Mouse (Mus musculus): ENCODE measurements around the gene Rptor. TPM values are rescaled to one million over a fixed set of nuclear protein-coding genes. Genes with fewer than 3 reads are reported as not detected.

Rptor gene
- total and polyA plus RNA-seq, 3 experiments: 33.9 to 34.9 TPM; not detected in 1

- no peak for DNase-seq (ENCODE audit: low read depth, low spot score)
- Histone ChIP-seq H3K36me3 (ENCODE audit: control insufficient read depth in 1 of 2, insufficient read depth in 2 of 2, low read length in 2 of 2) (no peaks in the 10 kb centered on the region), H3K4me3 (ENCODE audit: control insufficient read depth in 1 of 2, insufficient read depth in 1 of 2, low read depth in 2 of 2, low read length in 2 of 2) (no peak overlapping the region), H3K79me2 (ENCODE audit: control insufficient read depth, insufficient read depth, low read length, poor library complexity) (peaks cover 20% of the 10 kb centered on the region), H3K27me3 (ENCODE audit: control insufficient read depth in 1 of 2, insufficient read depth in 2 of 2, low read length in 2 of 2) (no peaks in the 10 kb centered on the region), H3K9me3 (replicated peaks; ENCODE audit: insufficient read depth, low read length) (no peaks in the 10 kb centered on the region), H3K9ac (ENCODE audit: control insufficient read depth, low read depth, low read length, poor library complexity, severe bottlenecking) (no peak overlapping the region), H3K4me1 (ENCODE audit: control insufficient read depth in 1 of 2, insufficient read depth in 2 of 2, low read length in 2 of 2) (0 out of 4 replicates have a peak, but pooled peaks cover 0 to 4% of the 10 kb centered on the region in 2 experiments), H3K27ac (ENCODE audit: control insufficient read depth, low read depth, low read length) (no peak overlapping the region)
- TF ChIP-seq CHD1 (IDR thresholded peaks at IDR 0.05; ENCODE audit: low read depth, low read length): no peak
- no peak for TF ChIP-seq MAZ (IDR thresholded peaks at IDR 0.05; ENCODE audit: low read depth, low read length)
- TF ChIP-seq MYC (IDR thresholded peaks at IDR 0.05; ENCODE audit: low read depth, low read length): no peak
- TF ChIP-seq MAFK (IDR thresholded peaks at IDR 0.05; ENCODE audit: borderline replicate concordance, low read depth, low read length): no peak
- TF ChIP-seq MYB (IDR thresholded peaks at IDR 0.05; ENCODE audit: low read depth, low read length): no peak
- TF ChIP-seq HCFC1 (IDR thresholded peaks at IDR 0.05; ENCODE audit: low read depth, low read length): no peak
- TF ChIP-seq GABPA (IDR thresholded peaks at IDR 0.05; ENCODE audit: low read depth, low read length): no peak
- no peak for TF ChIP-seq MEF2A (IDR thresholded peaks at IDR 0.05; ENCODE audit: extremely low read depth, insufficient replicate concordance, low read depth, low read length, poor library complexity, severe bottlenecking)
- TF ChIP-seq BHLHE40 (IDR thresholded peaks at IDR 0.05; ENCODE audit: borderline replicate concordance, low read depth, low read length): no peak
- no peak for TF ChIP-seq JUND (IDR thresholded peaks at IDR 0.05; ENCODE audit: low read depth, low read length)
- no peak for TF ChIP-seq CTCF (IDR thresholded peaks at IDR 0.05 in 2 of 3, conservative IDR thresholded peaks at IDR 0.05 in 1 of 3; ENCODE audit: control insufficient read depth in 1 of 3, insufficient read depth in 1 of 3, low read depth in 2 of 3, low read length in 3 of 3, poor library complexity in 1 of 3, severe bottlenecking in 1 of 3)
- no peak for TF ChIP-seq TAL1 (IDR thresholded peaks at IDR 0.05; ENCODE audit: low read length)
- no peak for TF ChIP-seq ZMIZ1 (IDR thresholded peaks at IDR 0.05; ENCODE audit: low read depth, low read length)
- TF ChIP-seq NRF1 (IDR thresholded peaks at IDR 0.05; ENCODE audit: insufficient read depth, low read depth, low read length, poor library complexity, severe bottlenecking): no peak
- no peak for TF ChIP-seq POLR2A (IDR thresholded peaks at IDR 0.05; ENCODE audit: control insufficient read depth in 1 of 2, insufficient read depth in 1 of 2, low read depth in 1 of 2, low read length in 2 of 2, poor library complexity in 1 of 2)
- TF ChIP-seq MXI1 (IDR thresholded peaks at IDR 0.05; ENCODE audit: low read depth, low read length): no peak
- no peak for TF ChIP-seq ZKSCAN1 (IDR thresholded peaks at IDR 0.05; ENCODE audit: low read depth, low read length)
- no peak for TF ChIP-seq USF2 (IDR thresholded peaks at IDR 0.05; ENCODE audit: borderline replicate concordance in 1 of 2, insufficient read depth in 1 of 2, low read depth in 1 of 2, low read length in 2 of 2)
Measured at GRCm38 (mm10) chr11:119715437-119715836, 112.7 kb downstream of the Rptor start.

DNA sequence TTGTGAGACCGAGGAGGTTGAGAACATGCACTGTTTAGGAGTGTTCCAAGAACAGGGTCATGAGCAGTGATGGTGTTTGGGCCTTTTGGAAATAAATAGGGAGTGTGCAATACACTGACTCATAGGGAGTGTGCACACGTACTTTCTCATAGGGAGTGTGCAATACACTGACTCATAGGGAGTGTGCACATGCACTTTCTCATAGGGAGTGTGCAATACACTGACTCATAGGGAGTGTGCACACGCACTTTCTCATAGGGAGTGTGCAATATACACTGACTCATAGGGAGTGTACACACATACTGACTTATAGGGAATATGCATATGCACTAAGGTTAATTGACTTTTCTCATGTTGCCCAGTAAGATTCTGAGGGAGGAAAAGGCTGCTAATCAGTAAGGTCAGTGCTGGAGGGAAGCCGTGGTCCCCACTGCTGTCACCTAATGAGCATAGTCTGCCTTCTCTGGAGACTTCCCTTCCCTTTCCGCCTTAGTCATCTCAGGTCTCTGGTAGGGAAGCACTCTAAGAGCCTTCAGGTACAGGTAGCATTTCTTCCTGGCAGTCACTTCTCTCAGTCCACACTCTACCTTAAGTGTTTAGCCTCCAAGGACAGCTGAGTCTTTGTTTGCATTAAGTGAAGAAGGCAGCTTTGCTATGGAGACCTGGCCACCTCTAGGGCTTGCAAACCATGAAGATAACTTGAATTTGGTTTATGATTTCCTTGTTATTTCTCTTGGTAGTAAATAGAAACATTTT, 113.3 kb downstream of the Rptor start:
- H3K27ac ChIP-seq (ENCODE audit: control insufficient read depth, low read depth, low read length): no peak overlapping the region
- no peak overlapping the region for H3K9ac ChIP-seq (ENCODE audit: control insufficient read depth, low read depth, low read length, poor library complexity, severe bottlenecking)
- H3K27me3 ChIP-seq (ENCODE audit: control insufficient read depth in 1 of 2, insufficient read depth in 2 of 2, low read length in 2 of 2): no peaks in the 10 kb centered on the region
- 0 out of 4 replicates have a peak, but pooled peaks cover 0 to 4% of the 10 kb centered on the region in 2 experiments for H3K4me1 ChIP-seq (ENCODE audit: control insufficient read depth in 1 of 2, insufficient read depth in 2 of 2, low read length in 2 of 2)
- TF ChIP-seq CTCF (IDR thresholded peaks at IDR 0.05 in 2 of 3, conservative IDR thresholded peaks at IDR 0.05 in 1 of 3; ENCODE audit: control insufficient read depth in 1 of 3, insufficient read depth in 1 of 3, low read depth in 2 of 3, low read length in 3 of 3, poor library complexity in 1 of 3, severe bottlenecking in 1 of 3): no peak
- no peak for TF ChIP-seq POLR2AphosphoS2 (IDR thresholded peaks at IDR 0.05; ENCODE audit: low read length)
- no peak for TF ChIP-seq MYC (IDR thresholded peaks at IDR 0.05; ENCODE audit: low read depth, low read length)
- TF ChIP-seq KAT2A (conservative IDR thresholded peaks at IDR 0.05; ENCODE audit: low read depth, low read length): no peak
- no peak for TF ChIP-seq CHD1 (IDR thresholded peaks at IDR 0.05; ENCODE audit: low read depth, low read length)
- TF ChIP-seq ZKSCAN1 (IDR thresholded peaks at IDR 0.05; ENCODE audit: low read depth, low read length): no peak
- no peak for TF ChIP-seq GABPA (IDR thresholded peaks at IDR 0.05; ENCODE audit: low read depth, low read length)
- no peak for TF ChIP-seq MAFK (IDR thresholded peaks at IDR 0.05; ENCODE audit: borderline replicate concordance, low read depth, low read length)
- TF ChIP-seq RAD21 (IDR thresholded peaks at IDR 0.05; ENCODE audit: low read depth, low read length): no peak
- no peak for TF ChIP-seq NRF1 (IDR thresholded peaks at IDR 0.05; ENCODE audit: insufficient read depth, low read depth, low read length, poor library complexity, severe bottlenecking)
- TF ChIP-seq ZC3H11A (IDR thresholded peaks at IDR 0.05; ENCODE audit: low read depth, low read length): no peak
- TF ChIP-seq E2F4 (IDR thresholded peaks at IDR 0.05; ENCODE audit: borderline replicate concordance, low read depth, low read length): no peak
- TF ChIP-seq POLR2A (IDR thresholded peaks at IDR 0.05; ENCODE audit: control insufficient read depth in 1 of 2, insufficient read depth in 1 of 2, low read depth in 1 of 2, low read length in 2 of 2, poor library complexity in 1 of 2): no peak
- TF ChIP-seq GATA1 (IDR thresholded peaks at IDR 0.05; ENCODE audit: low read depth, low read length): no peak
- no peaks in the 10 kb centered on the region for H3K9me3 ChIP-seq (replicated peaks; ENCODE audit: insufficient read depth, low read length)
- no peaks in the 10 kb centered on the region for H3K36me3 ChIP-seq (ENCODE audit: control insufficient read depth in 1 of 2, insufficient read depth in 2 of 2, low read length in 2 of 2)
- H3K79me2 ChIP-seq (ENCODE audit: control insufficient read depth, insufficient read depth, low read length, poor library complexity): peaks cover 17% of the 10 kb centered on the region
- H3K4me3 ChIP-seq (ENCODE audit: control insufficient read depth in 1 of 2, insufficient read depth in 1 of 2, low read depth in 2 of 2, low read length in 2 of 2): no peak overlapping the region
- DNase-seq (ENCODE audit: low read depth, low spot score): no peak

All from MEL (cell line).